Mouse (Mus musculus) spleen, adult 2 months (tissue): Measurements from ENCODE around the gene Ccdc13.

ENCODE experiments used
- CTCF ChIP-seq: fragments of 200-500 bp; IDR thresholded peaks from 2 replicates; pipeline ENCODE4 v1.5.1; 2011; ENCODE audit warnings: mild to moderate bottlenecking, inconsistent platforms; ENCODE audit not compliant: insufficient read depth, insufficient read length, insufficient replicate concordance; ENCODE audit errors: extremely low read depth
- POLR2A ChIP-seq: fragments of 200-500 bp; IDR thresholded peaks from 2 replicates; pipeline ENCODE4 v1.6.1; 2011; ENCODE audit warnings: low read depth, low read length, inconsistent platforms

DNA sequence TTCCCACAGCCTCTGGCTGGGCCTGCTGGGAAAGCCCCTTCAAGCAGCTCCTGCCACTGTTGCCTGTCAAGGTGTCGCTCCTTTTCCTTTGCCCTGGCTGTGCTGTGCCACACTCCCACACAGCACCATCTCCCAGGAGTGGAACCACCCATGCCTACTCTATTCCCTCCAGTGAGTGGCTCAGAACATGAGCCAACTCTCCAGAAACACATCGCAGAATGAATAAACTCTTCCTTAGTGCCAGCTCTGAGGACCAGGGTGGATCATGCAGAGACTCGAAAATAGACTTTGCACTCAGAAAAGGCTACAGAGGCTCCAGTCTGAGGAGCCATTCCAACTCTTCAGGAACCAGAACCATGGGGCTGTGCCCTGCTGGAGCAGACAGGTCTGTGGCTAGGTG lies 12.9 kb downstream of the Ccdc13 start:
- TF ChIP-seq POLR2A (no peak), CTCF (no peak)
